In the genomic region with DNA sequence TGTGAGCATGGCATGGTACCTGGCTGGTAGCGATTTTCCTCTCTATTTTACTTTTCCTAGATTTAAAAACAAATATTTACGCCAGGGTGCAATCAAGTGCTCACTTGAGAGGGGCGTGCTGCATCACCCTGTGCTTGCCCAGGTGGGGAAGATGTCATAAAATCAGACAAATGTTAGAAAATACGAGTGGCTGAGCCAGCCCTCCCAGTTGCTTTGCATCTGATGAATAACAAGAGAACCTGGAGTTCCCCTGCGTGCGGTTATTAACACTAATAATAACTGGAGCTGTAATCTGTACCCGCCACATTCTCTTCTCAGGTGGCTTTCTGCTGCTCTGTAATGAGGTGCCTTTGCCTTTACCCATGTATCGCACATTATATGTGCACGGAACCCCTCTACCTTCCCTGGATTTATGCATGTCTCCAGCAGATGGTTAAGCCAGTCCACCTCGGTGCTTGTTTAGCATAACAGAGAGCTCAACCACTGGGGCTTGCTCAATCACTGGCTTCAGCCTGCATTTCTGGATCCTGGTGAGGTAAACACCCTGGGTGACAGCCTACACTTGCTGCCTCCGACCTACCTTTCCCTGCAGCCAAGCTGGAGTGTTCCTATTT, we compare ENCODE assay signal across 11 mouse cellular contexts.
DNase-seq lines count a peak whose midpoint lies in the region; ATAC-seq and TF ChIP-seq lines count a peak whose summit lies in the region.
"Had no signal": no experiment of that assay in that cellular context is flagged by ENCODE, and none has a peak within 500 bp of the region (broad histone marks: within the 10 kb centered on the region; RNA-seq: fewer than 3 reads in every experiment).

No protein-coding gene starts in this region.

- ATAC-seq in heart, embryonic 15.5 days (replicated peaks; ENCODE audit: insufficient number of reproducible peaks, insufficient read depth, low FRiP score, low read depth) = no peak
- 0 out of 2 replicates have a peak, but pooled peaks have one; percentile 33 for ATAC-seq in forebrain, embryonic 14.5 days
- ATAC-seq in megakaryocyte progenitor cell, adult 5-6 weeks (replicated peaks; ENCODE audit: poor library complexity) = no peak

- H3K27me3 ChIP-seq in heart, embryonic 15.5 days = no peaks in the 10 kb centered on the region; the same call in 1 of the 2 replicates
- H3K27me3 ChIP-seq in forebrain, embryonic 14.5 days (replicated peaks; ENCODE audit: control insufficient read depth, insufficient read depth, low read length) = no peaks in the 10 kb centered on the region
- no peaks in the 10 kb centered on the region for H3K27me3 ChIP-seq in midbrain, embryonic 10.5 days (ENCODE audit: low read depth, poor library complexity, severe bottlenecking)

- H3K9me3 ChIP-seq in heart, embryonic 15.5 days (replicated peaks) = no peaks in the 10 kb centered on the region
- H3K9me3 ChIP-seq in ES-E14 (ENCODE audit: control insufficient read depth, insufficient read depth, low read depth, low read length) = no peaks in the 10 kb centered on the region
- H3K9me3 ChIP-seq in forebrain, embryonic 14.5 days (replicated peaks; ENCODE audit: control insufficient read depth, low read length) = no peaks in the 10 kb centered on the region
- H3K9me3 ChIP-seq in midbrain, embryonic 10.5 days (replicated peaks) = no peaks in the 10 kb centered on the region

- H3K9ac ChIP-seq in heart, embryonic 15.5 days = no peak overlapping the region
- H3K9ac ChIP-seq in ES-E14 (ENCODE audit: insufficient read depth, low read depth, low read length, poor library complexity, severe bottlenecking) = no peak overlapping the region
- H3K9ac ChIP-seq in forebrain, embryonic 14.5 days (ENCODE audit: low read length) = no peak overlapping the region
- H3K9ac ChIP-seq: liver, embryonic 14.5 days had no signal

- peak overlapping the region; percentile 37 for H3K4me2 ChIP-seq in heart, embryonic 15.5 days
- peak overlapping the region; percentile 42 for H3K4me2 ChIP-seq in forebrain, embryonic 14.5 days (ENCODE audit: low read length)

- in situ Hi-C loops in ES-E14 (cut with MboI; ENCODE audit: low sequenced_read_pairs in 2 of 2, unreplicated experiment in 2 of 2) = no loop called here

- no peaks in the 10 kb centered on the region for H3K4me1 ChIP-seq in heart, embryonic 15.5 days (replicated peaks)
- peaks cover 0 to 1% of the 10 kb centered on the region in 2 experiments; a peak in 1 of 4 replicates for H3K4me1 ChIP-seq in ES-E14 (ENCODE audit: control insufficient read depth in 2 of 2, insufficient read depth in 2 of 2, low read length in 2 of 2, poor library complexity in 1 of 2)
- H3K4me1 ChIP-seq in forebrain, embryonic 14.5 days (ENCODE audit: control insufficient read depth, insufficient read depth, low read length) = no peaks in the 10 kb centered on the region; the same call in 1 of the 2 replicates
- H3K4me1 ChIP-seq in midbrain, embryonic 10.5 days = peaks cover 30% of the 10 kb centered on the region

- H3K4me3 ChIP-seq in heart, embryonic 15.5 days = peak overlapping the region; percentile 18; the same call in 1 of the 2 replicates
- peak overlapping the region; percentile 12 to 44; a peak in 3 of 4 replicates for H3K4me3 ChIP-seq in ES-E14 (ENCODE audit: insufficient read depth in 1 of 2, low read depth in 1 of 2, low read length in 2 of 2, poor library complexity in 1 of 2, severe bottlenecking in 1 of 2)
- H3K4me3 ChIP-seq in forebrain, embryonic 14.5 days (ENCODE audit: low read depth, low read length) = 0 out of 2 replicates have a peak overlapping the region, but pooled peaks have one; percentile 4
- peak overlapping the region; percentile 35 for H3K4me3 ChIP-seq in midbrain, embryonic 10.5 days

- DNase-seq in heart, adult 18-20 months = no peak
- DNase-seq in ES-E14 (ENCODE audit: low read depth, low spot score) = no peak
- DNase-seq in forebrain, embryonic 14.5 days (ENCODE audit: low spot score) = peak; percentile 40
- peak; percentile 18 for DNase-seq in midbrain, embryonic 10.5 days (ENCODE audit: low spot score)
- no peak for DNase-seq in left cerebral cortex, adult 11 months (ENCODE audit: low spot score)
- no peak for DNase-seq in left cerebral cortex, adult 18-20 months (ENCODE audit: low spot score in 2 of 2)
- DNase-seq: cerebellum, postnatal 36 days; thymus, postnatal 14 days had no signal

- no peaks in the 10 kb centered on the region for H3K36me3 ChIP-seq in heart, embryonic 15.5 days
- H3K36me3 ChIP-seq in ES-E14 (ENCODE audit: control insufficient read depth, insufficient read depth, low read length, poor library complexity, severe bottlenecking) = no peaks in the 10 kb centered on the region
- no peaks in the 10 kb centered on the region for H3K36me3 ChIP-seq in forebrain, embryonic 14.5 days (ENCODE audit: control insufficient read depth, insufficient read depth, low read length)
- H3K36me3 ChIP-seq in midbrain, embryonic 10.5 days = no peaks in the 10 kb centered on the region

- 12% methylated on average over 11 of the region's 11 CpGs for WGBS in heart, embryonic 15.5 days
- 30% methylated on average over 11 of the region's 11 CpGs for WGBS in forebrain, embryonic 14.5 days
- WGBS in midbrain, embryonic 10.5 days = 22% methylated on average over 11 of the region's 11 CpGs

- H3K27ac ChIP-seq in heart, embryonic 15.5 days = no peak overlapping the region
- no peak overlapping the region for H3K27ac ChIP-seq in ES-E14 (ENCODE audit: insufficient read depth, low read depth, low read length, poor library complexity, severe bottlenecking)
- H3K27ac ChIP-seq in forebrain, embryonic 14.5 days (ENCODE audit: low read depth, low read length) = no peak overlapping the region
- peak overlapping the region; percentile 73 for H3K27ac ChIP-seq in midbrain, embryonic 10.5 days (replicated peaks)
- H3K27ac ChIP-seq: liver, embryonic 14.5 days had no signal

TF ChIP-seq in ES-E14, 5 proteins besides CTCF, POLR2A, EP300 and RAD21:
- no peak for TF ChIP-seq ZNF384 (IDR thresholded peaks at IDR 0.05; ENCODE audit: low read depth, low read length)
- TF ChIP-seq HCFC1 (IDR thresholded peaks at IDR 0.05; ENCODE audit: borderline replicate concordance, insufficient read depth, low read length) = no peak
- no peak for TF ChIP-seq CHD2 (IDR thresholded peaks at IDR 0.05; ENCODE audit: low read depth, low read length)
- no peak for TF ChIP-seq MAFK (IDR thresholded peaks at IDR 0.05; ENCODE audit: insufficient read depth, low read depth, low read length)
- TF ChIP-seq ZC3H11A (IDR thresholded peaks at IDR 0.05; ENCODE audit: borderline replicate concordance, low read depth, low read length) = no peak

Comparison
In these comparisons a context has a peak if more than half of its experiments do, and no peak if none do; other contexts are left out.
1. DNase-seq: peak in forebrain, embryonic 14.5 days (single experiment) and midbrain, embryonic 10.5 days (single experiment); none in heart, adult 18-20 months (0 of 2), ES-E14 (single experiment), left cerebral cortex, adult 11 months (single experiment) and left cerebral cortex, adult 18-20 months (0 of 2).
2. Peak in every context shown above with its lines, with median percentiles within 50 percentile points of each other: H3K4me3 ChIP-seq.